Mouse (Mus musculus) hindbrain, embryonic 12.5 days (tissue): Measurements from ENCODE around the gene Tectb. TPM values are rescaled to one million over a fixed set of nuclear protein-coding genes. Genes with fewer than 3 reads are reported as not detected.
"Not testable (repeated sequence)": the region's sequence is repeated elsewhere in the genome, so short reads cannot be mapped to it uniquely, and the experiment has no call there.

Experiments used
- ATAC-seq: fragments of 200-750 bp; cut with Nextera tagmentation; 2 replicates; pipeline ENCODE4 v1.8.0; 2017; ENCODE audit warnings: moderate TSS enrichment; ENCODE audit not compliant: low FRiP score
- H3K27ac ChIP-seq: fragments of 300-500 bp; sonication (generic); 2 replicates; pipeline ENCODE4 v1.5.1; 2016; ENCODE audit warnings: mild to moderate bottlenecking
- H3K27me3 ChIP-seq: fragments of 300-500 bp; sonication (generic); 2 replicates; pipeline ENCODE4 v1.6.1; 2016; ENCODE audit warnings: mild to moderate bottlenecking
- H3K36me3 ChIP-seq: fragments of 300-500 bp; sonication (generic); 2 replicates; pipeline ENCODE4 v1.6.1; 2016; ENCODE audit warnings: mild to moderate bottlenecking
- H3K4me1 ChIP-seq: fragments of 300-500 bp; sonication (generic); 2 replicates; pipeline ENCODE4 v1.6.1; 2016
- H3K4me2 ChIP-seq: fragments of 300-500 bp; sonication (generic); replicated peaks from 2 replicates; pipeline ENCODE4 v1.6.1; 2016; ENCODE audit warnings: mild to moderate bottlenecking
- H3K4me3 ChIP-seq: fragments of 300-500 bp; sonication (generic); 2 replicates; pipeline ENCODE4 v1.5.1; 2016; ENCODE audit warnings: mild to moderate bottlenecking
- H3K9ac ChIP-seq: fragments of 300-500 bp; sonication (generic); 2 replicates; pipeline ENCODE4 v1.6.1; 2016; ENCODE audit warnings: mild to moderate bottlenecking, moderate library complexity
- H3K9me3 ChIP-seq: fragments of 300-500 bp; sonication (generic); replicated peaks from 2 replicates; pipeline ENCODE4 v1.6.1; 2016; ENCODE audit warnings: mild to moderate bottlenecking
- whole genome bisulfite sequencing: fragments of 180-500 bp; shearing (Covaris S2); methylation state at CpG from one replicate; pipeline ENCODE4 v1.1.7; 2016; 5-methylcytosine and 5-hydroxymethylcytosine counted together
- polyA plus RNA-seq: library from polyadenylated mRNA; unstranded; fragments of >200 nt; fragmentation: Nextera tagmentation; extraction: Ambion mirVana; gene quantifications from 2 replicates; pipeline ENCODE4 v1.2.1, GENCODE M21; 2016

Tectb gene
- polyA plus RNA-seq, 1 experiment from 2014 or later: 0.57 TPM

- Histone ChIP-seq H3K9me3 (no peaks in the 10 kb centered on the region), H3K4me2 (no peak overlapping the region), H3K9ac (no peak overlapping the region), H3K4me3 (no peak overlapping the region), H3K36me3 (no peaks in the 10 kb centered on the region), H3K27ac (no peak overlapping the region), H3K27me3 (no peaks in the 10 kb centered on the region), H3K4me1 (peaks cover 27% of the 10 kb centered on the region)
- no peak for ATAC-seq
- WGBS: 81% methylated on average over 9 of the region's 9 CpGs
These were observed 33.0 kb upstream of the Tectb start for GRCm38 (mm10) chr19:55147568-55147967.

- H3K36me3 ChIP-seq: no peaks in the 10 kb centered on the region
- no peaks in the 10 kb centered on the region for H3K9me3 ChIP-seq
- H3K9ac ChIP-seq: no peak overlapping the region
- H3K4me1 ChIP-seq: peaks cover 24% of the 10 kb centered on the region
- H3K4me3 ChIP-seq: no peak overlapping the region
- no peaks in the 10 kb centered on the region for H3K27me3 ChIP-seq
- 87% methylated on average over 6 of the region's 6 CpGs for WGBS
- no peak overlapping the region for H3K4me2 ChIP-seq
- ATAC-seq: no peak
- no peak overlapping the region for H3K27ac ChIP-seq
These were observed 32.4 kb upstream of the Tectb start for GRCm38 (mm10) chr19:55148109-55148508.

GRCm38 (mm10) chr19:55149646-55150045 is 30.9 kb upstream of the Tectb start:
- Histone ChIP-seq H3K27me3 (no peaks in the 10 kb centered on the region), H3K36me3 (no peaks in the 10 kb centered on the region), H3K4me2 (no peak overlapping the region), H3K27ac (no peak overlapping the region), H3K4me1 (peaks cover 9% of the 10 kb centered on the region), H3K4me3 (no peak overlapping the region), H3K9me3 (no peaks in the 10 kb centered on the region), H3K9ac (no peak overlapping the region)
- 66% methylated on average over 6 of the region's 6 CpGs for WGBS
- ATAC-seq: no peak

GRCm38 (mm10) chr19:55152274-55152673 is 28.3 kb upstream of the Tectb start:
- ATAC-seq, H3K27ac ChIP-seq, H3K9me3 ChIP-seq, H3K4me1 ChIP-seq, H3K27me3 ChIP-seq, H3K4me2 ChIP-seq, H3K9ac ChIP-seq, H3K36me3 ChIP-seq, H3K4me3 ChIP-seq: not testable (repeated sequence)
- WGBS: 81% methylated on average over 6 of the region's 6 CpGs

DNA sequence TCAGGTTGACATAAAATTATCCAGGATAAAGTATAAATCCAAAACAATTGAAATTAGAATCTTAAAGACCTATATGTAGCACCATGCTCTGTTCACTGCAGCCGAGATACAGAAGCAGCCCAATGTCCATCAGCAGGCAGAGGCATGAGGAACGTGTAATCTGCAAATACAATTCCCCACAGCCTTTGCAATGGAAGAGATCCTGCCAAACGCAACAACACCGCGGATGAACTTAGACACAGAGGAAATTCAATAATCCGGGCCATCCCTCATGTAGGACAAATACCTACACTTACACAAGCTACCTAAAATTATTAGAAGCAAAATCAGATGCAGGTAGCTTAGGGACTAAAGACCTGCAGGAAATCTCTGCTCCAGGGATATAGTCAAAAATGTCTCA is 27.6 kb upstream of the Tectb start:
- 93% methylated on average over 6 of the region's 6 CpGs for WGBS
- no peak for ATAC-seq

GRCm38 (mm10) chr19:55157029-55157428 is 23.5 kb upstream of the Tectb start:
- 87% methylated on average over 7 of the region's 7 CpGs for WGBS

More for the DNA sequence above, 27.6 kb upstream of the Tectb start:
- Histone ChIP-seq H3K9ac (no peak overlapping the region), H3K4me2 (no peak overlapping the region), H3K4me3 (no peak overlapping the region), H3K4me1 (no peaks in the 10 kb centered on the region), H3K27ac (no peak overlapping the region), H3K9me3 (no peaks in the 10 kb centered on the region), H3K27me3 (no peaks in the 10 kb centered on the region), H3K36me3 (no peaks in the 10 kb centered on the region)

GRCm38 (mm10) chr19:55158606-55159005 is 21.9 kb upstream of the Tectb start:
- Histone ChIP-seq H3K27ac (no peak overlapping the region), H3K36me3 (no peaks in the 10 kb centered on the region), H3K9ac (no peak overlapping the region), H3K27me3 (no peaks in the 10 kb centered on the region), H3K9me3 (no peaks in the 10 kb centered on the region), H3K4me3 (no peak overlapping the region), H3K4me2 (no peak overlapping the region), H3K4me1 (no peaks in the 10 kb centered on the region)
- ATAC-seq: no peak
- WGBS: 57% methylated on average over 8 of the region's 8 CpGs

More at GRCm38 (mm10) chr19:55157029-55157428, 23.5 kb upstream of the Tectb start:
- no peak overlapping the region for H3K27ac ChIP-seq
- ATAC-seq: no peak
- no peak overlapping the region for H3K9ac ChIP-seq
- H3K9me3 ChIP-seq: no peaks in the 10 kb centered on the region
- no peak overlapping the region for H3K4me2 ChIP-seq
- H3K27me3 ChIP-seq: no peaks in the 10 kb centered on the region
- H3K36me3 ChIP-seq: no peaks in the 10 kb centered on the region
- H3K4me1 ChIP-seq: no peaks in the 10 kb centered on the region
- H3K4me3 ChIP-seq: no peak overlapping the region

GRCm38 (mm10) chr19:55159826-55160225 is 20.7 kb upstream of the Tectb start:
- Histone ChIP-seq H3K9me3 (no peaks in the 10 kb centered on the region), H3K4me1 (no peaks in the 10 kb centered on the region), H3K4me3 (no peak overlapping the region), H3K9ac (no peak overlapping the region), H3K27me3 (no peaks in the 10 kb centered on the region), H3K27ac (no peak overlapping the region), H3K4me2 (no peak overlapping the region), H3K36me3 (no peaks in the 10 kb centered on the region)
- ATAC-seq: no peak
- 85% methylated on average over 6 of the region's 6 CpGs for WGBS

GRCm38 (mm10) chr19:55162271-55162670 is 18.3 kb upstream of the Tectb start:
- H3K9me3 ChIP-seq: no peaks in the 10 kb centered on the region
- no peak overlapping the region for H3K9ac ChIP-seq
- H3K4me1 ChIP-seq: no peaks in the 10 kb centered on the region
- H3K27me3 ChIP-seq: no peaks in the 10 kb centered on the region
- no peak overlapping the region for H3K4me2 ChIP-seq
- no peak overlapping the region for H3K27ac ChIP-seq
- no peaks in the 10 kb centered on the region for H3K36me3 ChIP-seq
- 73% methylated on average over 4 of the region's 4 CpGs for WGBS
- H3K4me3 ChIP-seq: no peak overlapping the region
- no peak for ATAC-seq

GRCm38 (mm10) chr19:55164162-55164561 is 16.4 kb upstream of the Tectb start:
- H3K4me2 ChIP-seq: no peak overlapping the region
- no peaks in the 10 kb centered on the region for H3K36me3 ChIP-seq
- WGBS: 79% methylated on average over 1 of the region's 1 CpGs
- no peaks in the 10 kb centered on the region for H3K27me3 ChIP-seq
- ATAC-seq: no peak
- H3K27ac ChIP-seq: no peak overlapping the region
- no peak overlapping the region for H3K9ac ChIP-seq
- no peaks in the 10 kb centered on the region for H3K9me3 ChIP-seq
- H3K4me1 ChIP-seq: no peaks in the 10 kb centered on the region
- H3K4me3 ChIP-seq: no peak overlapping the region

GRCm38 (mm10) chr19:55165183-55165865 is 15.2 kb upstream of the Tectb start:
- Histone ChIP-seq H3K4me2 (no peak overlapping the region), H3K27ac (no peak overlapping the region), H3K36me3 (no peaks in the 10 kb centered on the region), H3K4me1 (no peaks in the 10 kb centered on the region), H3K4me3 (no peak overlapping the region), H3K9me3 (peaks cover 10% of the 10 kb centered on the region; the same call in 1 of the 2 replicates), H3K27me3 (no peaks in the 10 kb centered on the region), H3K9ac (no peak overlapping the region)
- WGBS: 65% methylated on average over 1 of the region's 1 CpGs
- no peak for ATAC-seq

- Histone ChIP-seq H3K27ac (no peak overlapping the region), H3K9me3 (peaks cover 11% of the 10 kb centered on the region; the same call in 1 of the 2 replicates), H3K27me3 (no peaks in the 10 kb centered on the region), H3K9ac (no peak overlapping the region), H3K4me2 (no peak overlapping the region), H3K4me1 (no peaks in the 10 kb centered on the region), H3K4me3 (no peak overlapping the region), H3K36me3 (no peaks in the 10 kb centered on the region)
- 85% methylated on average over 4 of the region's 4 CpGs for WGBS
- ATAC-seq: no peak
These were observed 14.6 kb upstream of the Tectb start for GRCm38 (mm10) chr19:55165954-55166353.

- peaks cover 11% of the 10 kb centered on the region; the same call in 1 of the 2 replicates for H3K9me3 ChIP-seq
- no peak overlapping the region for H3K9ac ChIP-seq
- no peaks in the 10 kb centered on the region for H3K27me3 ChIP-seq
- ATAC-seq: no peak
- WGBS: 81% methylated on average over 2 of the region's 2 CpGs
- H3K4me3 ChIP-seq: no peak overlapping the region
- no peak overlapping the region for H3K4me2 ChIP-seq
- no peaks in the 10 kb centered on the region for H3K4me1 ChIP-seq
- no peaks in the 10 kb centered on the region for H3K36me3 ChIP-seq
- H3K27ac ChIP-seq: no peak overlapping the region
These were observed 13.8 kb upstream of the Tectb start for GRCm38 (mm10) chr19:55166741-55167140.
